Comparison of ENCODE assay signal across 8 mouse cellular contexts in the genomic region with DNA sequence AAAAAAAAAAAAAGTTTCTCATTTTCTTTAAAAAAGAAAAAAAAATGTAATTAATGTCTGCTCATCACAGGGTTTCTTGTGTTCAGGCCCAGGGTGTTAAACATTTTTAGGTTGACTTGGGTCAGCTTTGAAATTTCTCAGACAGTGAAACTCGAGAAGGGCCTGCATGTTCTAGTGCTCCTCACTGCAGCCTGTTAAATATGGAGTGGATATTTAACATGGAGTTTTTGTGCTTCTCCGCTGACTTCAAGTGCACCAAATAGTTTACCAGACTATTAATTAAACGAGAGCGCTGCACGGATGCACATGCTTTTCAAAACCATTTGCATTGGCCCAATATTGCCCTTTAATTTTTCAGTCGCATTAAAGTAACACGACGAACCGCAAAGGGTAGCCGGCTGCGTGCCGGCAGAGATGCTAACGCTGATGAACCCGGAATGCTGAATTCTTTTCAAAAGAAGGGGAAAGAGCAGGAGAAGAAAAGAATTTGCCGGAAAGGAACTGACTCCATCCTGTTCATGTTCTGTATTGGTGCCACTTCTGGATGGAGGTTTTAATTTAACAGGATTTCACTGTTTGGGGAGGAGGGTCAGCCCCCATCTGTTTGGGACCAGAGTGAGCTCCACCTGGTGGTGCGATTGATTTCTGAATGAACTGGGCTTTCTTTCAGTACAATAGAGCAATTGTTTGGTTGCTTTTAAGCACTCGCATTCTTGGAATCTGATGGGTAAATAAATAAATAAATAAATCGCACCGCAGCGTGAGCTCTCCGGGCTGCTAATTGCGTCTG.
A peak's percentile ranks its signal among the peaks of the same experiment; 100 is the strongest.
DNase-seq lines count a peak whose midpoint lies in the region; ATAC-seq and TF ChIP-seq lines count a peak whose summit lies in the region.

No protein-coding gene starts in this region.

- no peak for TF ChIP-seq POLR2A in cerebellum, adult 2 months (IDR thresholded peaks at IDR 0.05; ENCODE audit: borderline replicate concordance, insufficient read depth, low read length)

- no peaks in the 10 kb centered on the region for H3K9me3 ChIP-seq in kidney, embryonic 15.5 days (replicated peaks)
- no peaks in the 10 kb centered on the region for H3K9me3 ChIP-seq in forebrain, embryonic 16.5 days (ENCODE audit: control insufficient read depth, low read length)
- no peaks in the 10 kb centered on the region for H3K9me3 ChIP-seq in neural tube, embryonic 15.5 days (replicated peaks)

- no peak overlapping the region for H3K27ac ChIP-seq in kidney, embryonic 15.5 days
- H3K27ac ChIP-seq in cerebellum, adult 2 months (ENCODE audit: insufficient read depth, low read length), result no peak overlapping the region
- H3K27ac ChIP-seq in forebrain, embryonic 16.5 days (ENCODE audit: low read length), result peak overlapping the region; percentile 13; the same call in 1 of the 2 replicates
- H3K27ac ChIP-seq in left cerebral cortex, adult 2 months, result peak overlapping the region; percentile 21; the same call in 1 of the 2 replicates
- no peak overlapping the region; the same call in 1 of the 2 replicates for H3K27ac ChIP-seq in neural tube, embryonic 15.5 days (replicated peaks)

- intact Hi-C loops in left cerebral cortex, adult 2 months (cut with DNase I), result no loop called here

- WGBS in kidney, embryonic 15.5 days, result 33% methylated on average over 22 of the region's 22 CpGs
- WGBS in cerebellum, adult 2 months, result 10% methylated on average over 22 of the region's 22 CpGs
- 3% methylated on average over 22 of the region's 22 CpGs for WGBS in forebrain, embryonic 16.5 days
- WGBS in neural tube, embryonic 15.5 days, result 13% methylated on average over 22 of the region's 22 CpGs

- peak; percentile 46; the same call in 1 of the 2 replicates for TF ChIP-seq CTCF in cerebellum, adult 2 months (IDR thresholded peaks at IDR 0.05; ENCODE audit: borderline replicate concordance, insufficient read depth, low read depth, low read length)
- peak; percentile 62 for TF ChIP-seq CTCF in left cerebral cortex, adult 2 months (IDR thresholded peaks at IDR 0.05)

- peak overlapping the region; percentile 55 for H3K4me2 ChIP-seq in kidney, embryonic 15.5 days
- H3K4me2 ChIP-seq in forebrain, embryonic 16.5 days (ENCODE audit: low read length), result peak overlapping the region; percentile 66
- H3K4me2 ChIP-seq in neural tube, embryonic 15.5 days, result peak overlapping the region; percentile 56

- H3K4me3 ChIP-seq in kidney, embryonic 15.5 days (replicated peaks), result peak overlapping the region; percentile 30
- H3K4me3 ChIP-seq in cerebellum, adult 2 months (replicated peaks; ENCODE audit: insufficient read depth, low read depth, low read length), result peak overlapping the region; percentile 43
- peak overlapping the region; percentile 38 for H3K4me3 ChIP-seq in forebrain, embryonic 16.5 days (replicated peaks; ENCODE audit: low read length)
- peak overlapping the region; percentile 38 for H3K4me3 ChIP-seq in left cerebral cortex, adult 2 months
- peak overlapping the region; percentile 31 for H3K4me3 ChIP-seq in neural tube, embryonic 15.5 days (replicated peaks)

- H3K27me3 ChIP-seq in kidney, embryonic 15.5 days, result 0 out of 2 replicates have a peak, but pooled peaks cover 6% of the 10 kb centered on the region
- no peaks in the 10 kb centered on the region; the same call in none of the 2 replicates for H3K27me3 ChIP-seq in cerebellum, adult 2 months (ENCODE audit: control insufficient read depth, insufficient read depth, low read length)
- no peaks in the 10 kb centered on the region for H3K27me3 ChIP-seq in forebrain, embryonic 16.5 days (replicated peaks; ENCODE audit: control insufficient read depth, insufficient read depth, low read length)
- H3K27me3 ChIP-seq in neural tube, embryonic 15.5 days (replicated peaks), result no peaks in the 10 kb centered on the region

- no peaks in the 10 kb centered on the region for H3K36me3 ChIP-seq in kidney, embryonic 15.5 days
- H3K36me3 ChIP-seq in forebrain, embryonic 16.5 days (ENCODE audit: control insufficient read depth, insufficient read depth), result no peaks in the 10 kb centered on the region
- no peaks in the 10 kb centered on the region for H3K36me3 ChIP-seq in neural tube, embryonic 15.5 days

- 0 out of 2 replicates have a peak, but pooled peaks have one; percentile 22 for ATAC-seq in kidney, embryonic 15.5 days (replicated peaks; ENCODE audit: low FRiP score)
- peak; percentile 67 for ATAC-seq in forebrain, embryonic 16.5 days
- ATAC-seq in neural tube, embryonic 15.5 days (ENCODE audit: low FRiP score), result peak; percentile 45; the same call in 1 of the 2 replicates
- ATAC-seq in megakaryocyte, adult 5-6 weeks (ENCODE audit: poor library complexity, severe bottlenecking), result no peak

- peaks cover 12% of the 10 kb centered on the region for H3K4me1 ChIP-seq in kidney, embryonic 15.5 days
- peaks cover 3% of the 10 kb centered on the region; the same call in 1 of the 2 replicates for H3K4me1 ChIP-seq in cerebellum, adult 2 months (ENCODE audit: control insufficient read depth, insufficient read depth, low read length)
- H3K4me1 ChIP-seq in forebrain, embryonic 16.5 days (replicated peaks; ENCODE audit: control insufficient read depth, insufficient read depth, low read length), result peaks cover 10% of the 10 kb centered on the region
- H3K4me1 ChIP-seq in neural tube, embryonic 15.5 days, result peaks cover 15% of the 10 kb centered on the region

- H3K9ac ChIP-seq in kidney, embryonic 15.5 days, result 0 out of 2 replicates have a peak overlapping the region, but pooled peaks have one; percentile 9
- H3K9ac ChIP-seq in forebrain, embryonic 16.5 days (replicated peaks; ENCODE audit: low read depth, low read length), result peak overlapping the region; percentile 39
- peak overlapping the region; percentile 1; the same call in 1 of the 2 replicates for H3K9ac ChIP-seq in neural tube, embryonic 15.5 days (replicated peaks)

- DNase-seq in kidney, postnatal 25 days, result no peak
- peak; percentile 11 to 22 for DNase-seq in cerebellum, adult 2 months
- peak; percentile 26 to 52 for DNase-seq in left cerebral cortex, adult 2 months (ENCODE audit: extremely low spot score in 1 of 2, low spot score in 2 of 2)
- no peak for DNase-seq in spleen, postnatal 14 days (ENCODE audit: low spot score in 2 of 2)

Comparison
In these comparisons a context has a peak if more than half of its experiments do, and no peak if none do; other contexts are left out.
1. H3K27ac ChIP-seq: peak in forebrain, embryonic 16.5 days (single experiment) and left cerebral cortex, adult 2 months (single experiment); none in kidney, embryonic 15.5 days (single experiment), cerebellum, adult 2 months (single experiment) and neural tube, embryonic 15.5 days (single experiment).
2. DNase-seq: peak in cerebellum, adult 2 months (2 of 2) and left cerebral cortex, adult 2 months (2 of 2); none in kidney, postnatal 25 days (0 of 2) and spleen, postnatal 14 days (0 of 2).
3. Peak in every context shown above with its lines, with median percentiles within 50 percentile points of each other: H3K4me2 ChIP-seq, H3K4me3 ChIP-seq and H3K9ac ChIP-seq.